Mouse (Mus musculus) kidney, adult 2 months (tissue): ENCODE measurements around the gene Porcn.

Experiments used
- CTCF ChIP-seq: fragments of 200-500 bp; conservative IDR thresholded peaks from 2 replicates; pipeline ENCODE4 v1.5.1; 2011; ENCODE audit warnings: low read depth, mild to moderate bottlenecking, control low read depth, low read length, moderate library complexity, mixed read lengths; ENCODE audit not compliant: insufficient read depth, insufficient read length
- POLR2A ChIP-seq: fragments of 200-500 bp; IDR thresholded peaks from one replicate; pipeline ENCODE4 v1.6.1; 2011; ENCODE audit warnings: low read depth, low read length, control low read depth

DNA sequence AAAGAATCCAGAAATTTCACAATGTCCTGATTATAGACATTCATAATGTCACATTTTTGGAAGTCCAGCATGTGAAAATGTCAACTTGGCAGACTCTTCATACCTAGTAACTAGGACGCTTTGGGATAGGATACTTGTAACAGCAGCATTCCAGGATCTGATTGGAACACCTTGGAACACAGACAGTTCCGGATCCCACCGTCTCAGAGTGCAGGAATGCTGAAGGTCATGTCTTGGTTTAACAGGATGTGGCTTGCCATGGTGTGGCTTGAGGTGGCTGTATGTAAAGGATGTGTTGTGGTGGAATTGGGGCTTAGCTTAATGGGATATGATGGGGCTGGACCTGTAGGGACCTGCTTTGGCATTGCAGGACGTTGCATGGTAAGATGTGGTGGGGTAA lies 1.2 kb downstream of the Porcn start:
- TF ChIP-seq POLR2A (no peak), CTCF (no peak)
